Mouse (Mus musculus): ENCODE results near the gene Hps4. TPM values are rescaled to one million over a fixed set of nuclear protein-coding genes. Genes with fewer than 3 reads are reported as not detected.

The Hps4 gene
- total RNA-seq, 2 experiments from 2014 or later: 1.9 to 8.0 TPM

GRCm38 (mm10) chr5:112321376-112321775 is 21.5 kb upstream of the Hps4 start:
- ATAC-seq (replicated peaks; ENCODE audit: low FRiP score, poor library complexity, severe bottlenecking): no peak

DNA sequence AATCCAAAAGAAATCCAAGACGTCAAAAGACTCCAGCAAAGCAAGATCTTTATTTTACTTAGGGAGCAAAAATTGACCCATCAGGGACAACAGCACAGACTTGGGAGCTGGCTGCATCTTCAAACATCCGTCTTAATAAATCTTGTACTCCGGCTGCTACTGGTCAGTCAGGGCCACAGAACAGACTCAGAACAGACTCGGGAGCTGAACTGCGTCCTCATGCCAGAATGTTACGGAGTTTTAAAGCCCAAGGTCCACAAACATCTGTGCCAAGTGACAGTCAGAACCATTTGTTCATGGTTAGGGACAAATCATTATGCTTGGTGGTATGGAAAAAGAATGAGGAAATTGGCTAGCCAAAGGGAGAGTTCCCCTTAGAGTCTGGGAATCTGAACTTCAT is 19.6 kb upstream of the Hps4 start:
- ATAC-seq (replicated peaks; ENCODE audit: low FRiP score, poor library complexity, severe bottlenecking): no peak

- ATAC-seq (replicated peaks; ENCODE audit: low FRiP score, poor library complexity, severe bottlenecking): peak; percentile 73
Measured at GRCm38 (mm10) chr5:112324637-112325545, 18.0 kb upstream of the Hps4 start.

GRCm38 (mm10) chr5:112325546-112326445 is 17.1 kb upstream of the Hps4 start, which contains the start of gene Tfip11:
Gene Tfip11 (plus strand): TSS chr5:112326358.
- peak; percentile 92 for ATAC-seq (replicated peaks; ENCODE audit: low FRiP score, poor library complexity, severe bottlenecking)

- peak; percentile 12 for ATAC-seq (replicated peaks; ENCODE audit: low FRiP score, poor library complexity, severe bottlenecking)
Measured at GRCm38 (mm10) chr5:112326446-112327009, 16.4 kb upstream of the Hps4 start.

- no peak for ATAC-seq (replicated peaks; ENCODE audit: low FRiP score, poor library complexity, severe bottlenecking)
Measured at GRCm38 (mm10) chr5:112327854-112328253, 15.0 kb upstream of the Hps4 start.

- ATAC-seq (replicated peaks; ENCODE audit: low FRiP score, poor library complexity, severe bottlenecking): no peak
Measured at GRCm38 (mm10) chr5:112329805-112330564, 12.9 kb upstream of the Hps4 start.

- 0 out of 2 replicates have a peak, but pooled peaks have one; percentile 32 for ATAC-seq (replicated peaks; ENCODE audit: low FRiP score, poor library complexity, severe bottlenecking)
Measured at GRCm38 (mm10) chr5:112335473-112335872, 7.4 kb upstream of the Hps4 start.

- ATAC-seq (replicated peaks; ENCODE audit: low FRiP score, poor library complexity, severe bottlenecking): no peak
Measured at GRCm38 (mm10) chr5:112337004-112337403, 5.9 kb upstream of the Hps4 start.

DNA sequence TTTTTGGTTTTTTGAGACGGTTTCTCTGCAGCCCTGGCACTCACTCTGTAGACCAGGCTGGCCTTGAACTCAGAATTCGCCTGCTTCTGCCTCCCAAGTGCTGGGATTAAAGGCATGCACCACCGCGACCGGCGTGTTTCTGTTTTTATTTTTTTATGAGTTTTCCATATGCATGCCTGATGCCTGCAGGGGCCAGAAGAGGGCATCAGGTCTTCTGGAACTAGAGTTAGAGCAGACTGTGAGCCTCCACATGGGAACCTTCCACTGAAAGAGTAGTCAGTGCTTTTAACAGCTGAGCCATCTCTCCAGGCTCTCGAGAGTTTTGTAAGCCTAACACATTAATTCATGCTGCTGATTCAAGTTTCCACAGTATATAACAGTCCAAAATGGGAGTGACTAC is 3.7 kb upstream of the Hps4 start:
- no peak for ATAC-seq (replicated peaks; ENCODE audit: low FRiP score, poor library complexity, severe bottlenecking)

GRCm38 (mm10) chr5:112343205-112343595 is 317 bp downstream of the Hps4 start:
- ATAC-seq (replicated peaks; ENCODE audit: low FRiP score, poor library complexity, severe bottlenecking): 0 out of 2 replicates have a peak, but pooled peaks have one; percentile 41

- ATAC-seq (replicated peaks; ENCODE audit: low FRiP score, poor library complexity, severe bottlenecking): no peak
Measured at GRCm38 (mm10) chr5:112344092-112344960, 1.4 kb downstream of the Hps4 start.

GRCm38 (mm10) chr5:112346211-112346965 is 3.5 kb downstream of the Hps4 start:
- ATAC-seq (replicated peaks; ENCODE audit: low FRiP score, poor library complexity, severe bottlenecking): no peak

GRCm38 (mm10) chr5:112349169-112349568 is 6.3 kb downstream of the Hps4 start:
- no peak for ATAC-seq (replicated peaks; ENCODE audit: low FRiP score, poor library complexity, severe bottlenecking)

DNA sequence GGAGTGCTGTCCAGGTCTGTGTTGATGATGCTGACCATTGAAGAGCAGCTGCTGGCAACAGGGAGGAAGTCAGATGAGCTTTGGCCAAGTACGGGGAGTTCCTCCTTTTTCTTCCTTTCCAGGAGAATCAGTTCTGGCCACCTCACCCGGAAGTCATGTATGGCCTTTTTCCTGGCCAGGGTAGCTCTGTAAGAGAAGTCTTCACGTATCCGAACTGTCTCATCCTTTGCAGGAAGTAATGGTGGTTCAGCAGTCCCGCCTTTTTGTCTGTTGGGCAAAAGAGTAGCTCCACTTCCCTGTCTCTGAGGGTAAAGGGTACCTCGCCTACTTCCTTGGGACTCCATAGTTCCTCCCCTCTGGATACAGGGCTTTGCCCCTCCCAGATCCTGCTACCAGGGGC is 12.6 kb downstream of the Hps4 start:
- ATAC-seq (replicated peaks; ENCODE audit: low FRiP score, poor library complexity, severe bottlenecking): no peak

- ATAC-seq (replicated peaks; ENCODE audit: low FRiP score, poor library complexity, severe bottlenecking): no peak
Measured at GRCm38 (mm10) chr5:112355910-112356309, 13.0 kb downstream of the Hps4 start, which contains the start of gene Gm6583. Gene Gm6583 (minus strand): TSS chr5:112356033.

DNA sequence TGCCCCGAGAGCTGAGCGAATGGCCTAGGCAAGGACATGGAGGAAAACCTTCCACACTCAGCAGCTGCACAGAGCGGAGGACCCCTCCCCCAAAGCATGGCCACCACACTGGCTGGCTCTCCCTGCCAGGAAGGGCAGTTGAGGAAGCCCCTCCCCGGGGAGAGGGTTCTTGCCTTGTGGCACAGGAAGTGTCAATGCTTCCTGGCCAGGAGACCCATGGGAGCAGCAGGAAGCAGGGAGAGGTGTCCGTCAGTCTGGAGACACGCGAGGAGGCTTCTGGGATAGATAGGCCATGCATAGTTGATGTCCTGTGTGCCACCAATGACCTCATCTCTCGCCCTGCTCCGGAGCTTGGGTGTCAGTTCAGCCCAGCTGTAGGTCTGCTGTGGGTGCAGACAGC is 13.4 kb downstream of the Hps4 start:
- no peak for ATAC-seq (replicated peaks; ENCODE audit: low FRiP score, poor library complexity, severe bottlenecking)

GRCm38 (mm10) chr5:112359520-112359919 is 16.6 kb downstream of the Hps4 start:
- 0 out of 2 replicates have a peak, but pooled peaks have one; percentile 63 for ATAC-seq (replicated peaks; ENCODE audit: low FRiP score, poor library complexity, severe bottlenecking)
